Mouse (Mus musculus): ENCODE measurements at regions not wholly inside any gene's neighbourhood (a gene's known extent, or its start where the extent isn't known, plus 50 kb on each side); places are given as distances from the start of the nearest gene placed in this dataset.

- no peak overlapping the region for H3K27ac ChIP-seq (ENCODE audit: low read depth, low read length)
- H3K9ac ChIP-seq (ENCODE audit: low read depth, low read length) = no peak overlapping the region
- no peak for ATAC-seq
- H3K4me1 ChIP-seq (replicated peaks; ENCODE audit: control insufficient read depth, insufficient read depth, low read length) = no peaks in the 10 kb centered on the region
- H3K4me2 ChIP-seq (replicated peaks; ENCODE audit: low read depth) = no peak overlapping the region
- 74% methylated on average over 1 of the region's 1 CpGs for WGBS
- no peaks in the 10 kb centered on the region for H3K9me3 ChIP-seq (ENCODE audit: control insufficient read depth)
- H3K4me3 ChIP-seq (ENCODE audit: low read depth, low read length) = no peak overlapping the region
- TF ChIP-seq CTCF (IDR thresholded peaks at IDR 0.05; ENCODE audit: low read depth) = no peak
- no peaks in the 10 kb centered on the region for H3K36me3 ChIP-seq (ENCODE audit: control insufficient read depth, insufficient read depth)
- no peaks in the 10 kb centered on the region for H3K27me3 ChIP-seq (replicated peaks; ENCODE audit: control insufficient read depth, insufficient read depth, low read length)
These were observed 202.0 kb downstream of the Rpl10-ps3 start for GRCm38 (mm10) chr9:50142756-50143155.

GRCm38 (mm10) chr9:50142091-50142490 lies 202.7 kb downstream of the Rpl10-ps3 start:
- no peak overlapping the region for H3K27ac ChIP-seq (ENCODE audit: low read depth, low read length)

GRCm38 (mm10) chr9:50141176-50141575 lies 203.6 kb downstream of the Rpl10-ps3 start:
- Histone ChIP-seq H3K27me3 (replicated peaks; ENCODE audit: control insufficient read depth, insufficient read depth, low read length) (no peaks in the 10 kb centered on the region), H3K4me3 (ENCODE audit: low read depth, low read length) (no peak overlapping the region), H3K9ac (ENCODE audit: low read depth, low read length) (no peak overlapping the region), H3K4me2 (replicated peaks; ENCODE audit: low read depth) (no peak overlapping the region), H3K36me3 (ENCODE audit: control insufficient read depth, insufficient read depth) (no peaks in the 10 kb centered on the region), H3K27ac (ENCODE audit: low read depth, low read length) (no peak overlapping the region), H3K4me1 (replicated peaks; ENCODE audit: control insufficient read depth, insufficient read depth, low read length) (no peaks in the 10 kb centered on the region), H3K9me3 (ENCODE audit: control insufficient read depth) (no peaks in the 10 kb centered on the region)
- TF ChIP-seq CTCF (IDR thresholded peaks at IDR 0.05; ENCODE audit: low read depth) = no peak
- 35% methylated on average over 6 of the region's 6 CpGs for WGBS
- no peak for ATAC-seq

More at GRCm38 (mm10) chr9:50142091-50142490, 202.7 kb downstream of the Rpl10-ps3 start:
- TF ChIP-seq CTCF (IDR thresholded peaks at IDR 0.05; ENCODE audit: low read depth) = no peak
- H3K4me2 ChIP-seq (replicated peaks; ENCODE audit: low read depth) = no peak overlapping the region
- H3K4me3 ChIP-seq (ENCODE audit: low read depth, low read length) = no peak overlapping the region
- no peaks in the 10 kb centered on the region for H3K27me3 ChIP-seq (replicated peaks; ENCODE audit: control insufficient read depth, insufficient read depth, low read length)
- H3K9ac ChIP-seq (ENCODE audit: low read depth, low read length) = no peak overlapping the region
- WGBS = 77% methylated on average over 8 of the region's 8 CpGs
- no peak for ATAC-seq
- no peaks in the 10 kb centered on the region for H3K36me3 ChIP-seq (ENCODE audit: control insufficient read depth, insufficient read depth)
- no peaks in the 10 kb centered on the region for H3K4me1 ChIP-seq (replicated peaks; ENCODE audit: control insufficient read depth, insufficient read depth, low read length)
- no peaks in the 10 kb centered on the region for H3K9me3 ChIP-seq (ENCODE audit: control insufficient read depth)

GRCm38 (mm10) chr9:50138341-50138978 lies 206.3 kb downstream of the Rpl10-ps3 start:
- no peak overlapping the region for H3K9ac ChIP-seq (ENCODE audit: low read depth, low read length)
- TF ChIP-seq CTCF (IDR thresholded peaks at IDR 0.05; ENCODE audit: low read depth) = no peak
- 92% methylated on average over 9 of the region's 9 CpGs for WGBS
- H3K36me3 ChIP-seq (ENCODE audit: control insufficient read depth, insufficient read depth) = no peaks in the 10 kb centered on the region
- no peak overlapping the region for H3K27ac ChIP-seq (ENCODE audit: low read depth, low read length)
- H3K4me1 ChIP-seq (replicated peaks; ENCODE audit: control insufficient read depth, insufficient read depth, low read length) = no peaks in the 10 kb centered on the region
- no peak overlapping the region for H3K4me3 ChIP-seq (ENCODE audit: low read depth, low read length)
- H3K9me3 ChIP-seq (ENCODE audit: control insufficient read depth) = no peaks in the 10 kb centered on the region
- no peak for ATAC-seq
- H3K4me2 ChIP-seq (replicated peaks; ENCODE audit: low read depth) = no peak overlapping the region
- no peaks in the 10 kb centered on the region for H3K27me3 ChIP-seq (replicated peaks; ENCODE audit: control insufficient read depth, insufficient read depth, low read length)

- no peak for ATAC-seq
- H3K4me1 ChIP-seq (replicated peaks; ENCODE audit: control insufficient read depth, insufficient read depth, low read length) = no peaks in the 10 kb centered on the region
- H3K27ac ChIP-seq (ENCODE audit: low read depth, low read length) = no peak overlapping the region
- TF ChIP-seq CTCF (IDR thresholded peaks at IDR 0.05; ENCODE audit: low read depth) = no peak
- H3K9me3 ChIP-seq (ENCODE audit: control insufficient read depth) = no peaks in the 10 kb centered on the region
- 65% methylated on average over 1 of the region's 1 CpGs for WGBS
- H3K4me2 ChIP-seq (replicated peaks; ENCODE audit: low read depth) = no peak overlapping the region
- H3K4me3 ChIP-seq (ENCODE audit: low read depth, low read length) = no peak overlapping the region
- no peaks in the 10 kb centered on the region for H3K27me3 ChIP-seq (replicated peaks; ENCODE audit: control insufficient read depth, insufficient read depth, low read length)
- no peaks in the 10 kb centered on the region for H3K36me3 ChIP-seq (ENCODE audit: control insufficient read depth, insufficient read depth)
- H3K9ac ChIP-seq (ENCODE audit: low read depth, low read length) = no peak overlapping the region
These were observed 208.2 kb downstream of the Rpl10-ps3 start for GRCm38 (mm10) chr9:50136636-50136985.

GRCm38 (mm10) chr9:50135939-50136635 lies 208.7 kb downstream of the Rpl10-ps3 start:
- Histone ChIP-seq H3K9me3 (ENCODE audit: control insufficient read depth) (no peaks in the 10 kb centered on the region), H3K4me3 (ENCODE audit: low read depth, low read length) (no peak overlapping the region), H3K9ac (ENCODE audit: low read depth, low read length) (no peak overlapping the region), H3K36me3 (ENCODE audit: control insufficient read depth, insufficient read depth) (no peaks in the 10 kb centered on the region), H3K4me2 (replicated peaks; ENCODE audit: low read depth) (no peak overlapping the region), H3K4me1 (replicated peaks; ENCODE audit: control insufficient read depth, insufficient read depth, low read length) (no peaks in the 10 kb centered on the region), H3K27me3 (replicated peaks; ENCODE audit: control insufficient read depth, insufficient read depth, low read length) (no peaks in the 10 kb centered on the region), H3K27ac (ENCODE audit: low read depth, low read length) (no peak overlapping the region)
- no peak for ATAC-seq
- WGBS = 72% methylated on average over 10 of the region's 10 CpGs
- no peak for TF ChIP-seq CTCF (IDR thresholded peaks at IDR 0.05; ENCODE audit: low read depth)

Measured in intestine, postnatal 0 days (tissue).